Mouse (Mus musculus) heart, embryonic 14.5 days (tissue): ENCODE data around the gene Ahctf1. TPM values are rescaled to one million over a fixed set of nuclear protein-coding genes. Genes with fewer than 3 reads are reported as not detected.

ENCODE experiments used
- ATAC-seq: fragments of 200-750 bp; cut with Nextera tagmentation; 2 replicates; pipeline ENCODE4 v1.8.0; 2017; ENCODE audit warnings: low read depth, moderate TSS enrichment; ENCODE audit not compliant: insufficient number of reproducible peaks, insufficient read depth, low FRiP score
- H3K27ac ChIP-seq, 2 experiments: fragments of 200-500 bp in 1 of 2; fragments of 300-500 bp in 1 of 2; sonication (generic) in 1 of 2; replicated peaks in 1 of 2; 2 replicates each; pipeline ENCODE4 v1.5.1; 2012 to 2014; ENCODE audit warnings: low read depth in 2 of 2, low read length in 2 of 2, control low read depth in 1 of 2, mild to moderate bottlenecking in 1 of 2, mixed read lengths in 1 of 2; ENCODE audit not compliant: control insufficient read depth in 1 of 2, insufficient read depth in 1 of 2
- H3K27me3 ChIP-seq: fragments of 300-500 bp; sonication (generic); 2 replicates; pipeline ENCODE4 v1.6.1; 2014; ENCODE audit warnings: mild to moderate bottlenecking, low read length, control low read depth; ENCODE audit not compliant: control insufficient read depth, insufficient read depth
- H3K36me3 ChIP-seq: fragments of 300-500 bp; sonication (generic); 2 replicates; pipeline ENCODE4 v1.6.1; 2014; ENCODE audit warnings: mild to moderate bottlenecking, control low read depth, low read length, mixed read lengths; ENCODE audit not compliant: control insufficient read depth, insufficient read depth
- H3K4me1 ChIP-seq, 2 experiments: fragments of 200-500 bp in 1 of 2; fragments of 300-500 bp in 1 of 2; sonication (generic) in 1 of 2; 2 replicates each; pipeline ENCODE4 v1.6.1; 2012 to 2014; ENCODE audit warnings: low read length in 2 of 2, control low read depth in 1 of 2, mixed read lengths in 1 of 2; ENCODE audit not compliant: control insufficient read depth in 2 of 2, insufficient read depth in 2 of 2
- H3K4me2 ChIP-seq: fragments of 300-500 bp; sonication (generic); 2 replicates; pipeline ENCODE4 v1.6.1; 2014; ENCODE audit warnings: mild to moderate bottlenecking, low read length
- H3K4me3 ChIP-seq, 2 experiments: fragments of 200-500 bp in 1 of 2; fragments of 300-500 bp in 1 of 2; sonication (generic) in 1 of 2; 2 replicates each; pipeline ENCODE4 v1.5.1; 2012 to 2014; ENCODE audit warnings: low read length in 2 of 2, mild to moderate bottlenecking in 2 of 2, control low read depth in 1 of 2, low read depth in 1 of 2, moderate library complexity in 1 of 2; ENCODE audit not compliant: control insufficient read depth in 1 of 2, insufficient read depth in 1 of 2
- H3K9ac ChIP-seq: fragments of 300-500 bp; sonication (generic); 2 replicates; pipeline ENCODE4 v1.6.1; 2014; ENCODE audit warnings: mild to moderate bottlenecking, low read length
- H3K9me3 ChIP-seq: fragments of 300-500 bp; sonication (generic); 2 replicates; pipeline ENCODE4 v1.6.1; 2016; ENCODE audit warnings: low read length, control low read depth; ENCODE audit not compliant: control insufficient read depth
- WGBS: fragments of 180-500 bp; shearing (Covaris S2); extraction: QIAGEN DNeasy Blood & Tissue Kit; methylation state at CpG from one replicate; pipeline ENCODE4 v1.1.7; 2014; 5-methylcytosine and 5-hydroxymethylcytosine counted together
- polyA plus RNA-seq: library from polyadenylated mRNA; unstranded; fragments of >200 nt; fragmentation: Nextera tagmentation; extraction: Ambion mirVana; gene quantifications from 2 replicates; pipeline ENCODE4 v1.2.1, GENCODE M21; 2014

Gene Ahctf1
- polyA plus RNA-seq, 1 experiment from 2014 or later: 20.0 TPM

GRCm38 (mm10) chr1:179836426-179837404 lies 33.2 kb upstream of the Ahctf1 start:
- Histone ChIP-seq H3K27me3 (no peaks in the 10 kb centered on the region), H3K4me1 (no peaks in the 10 kb centered on the region), H3K4me2 (no peak overlapping the region), H3K36me3 (no peaks in the 10 kb centered on the region), H3K27ac (no peak overlapping the region), H3K9ac (no peak overlapping the region), H3K4me3 (no peak overlapping the region), H3K9me3 (peaks cover 12% of the 10 kb centered on the region)
- 80% methylated on average over 7 of the region's 7 CpGs for WGBS
- ATAC-seq: no peak

DNA sequence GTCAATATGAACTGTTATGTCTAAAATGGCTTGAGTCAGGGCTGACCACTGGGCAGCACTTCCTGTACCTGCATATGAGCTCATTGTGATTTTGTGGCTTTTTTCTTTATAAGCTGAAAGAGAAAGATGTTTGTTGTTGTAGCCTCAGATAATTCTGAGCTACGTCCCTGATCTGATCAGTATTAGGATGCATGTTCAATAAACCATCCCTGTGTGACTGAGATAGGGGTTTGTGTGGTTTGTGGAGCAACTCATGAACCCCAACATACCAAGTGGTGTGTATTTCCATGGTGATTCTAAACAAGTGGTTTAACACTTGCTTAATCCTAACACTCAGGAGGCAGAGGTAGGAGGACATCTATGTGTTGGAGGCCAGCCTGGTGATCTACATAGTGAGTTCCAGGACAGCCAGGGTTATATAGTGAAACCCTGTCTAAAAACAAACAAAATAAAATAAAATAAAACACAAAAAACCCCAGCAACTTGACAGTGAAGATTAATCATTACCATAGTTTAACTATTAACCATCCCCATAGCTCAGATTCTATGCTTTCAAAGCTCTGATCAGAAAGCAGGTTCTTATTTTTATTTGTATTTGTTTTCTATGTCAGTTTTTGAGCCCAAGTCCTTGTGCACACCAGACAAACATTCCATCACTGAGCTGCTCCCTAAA lies 32.4 kb upstream of the Ahctf1 start:
- H3K27ac ChIP-seq: no peak overlapping the region
- no peaks in the 10 kb centered on the region for H3K27me3 ChIP-seq
- no peak overlapping the region for H3K4me3 ChIP-seq
- H3K4me1 ChIP-seq: no peaks in the 10 kb centered on the region
- ATAC-seq: no peak
- peaks cover 12% of the 10 kb centered on the region for H3K9me3 ChIP-seq
- 88% methylated on average over 1 of the region's 1 CpGs for WGBS
- H3K4me2 ChIP-seq: no peak overlapping the region
- no peaks in the 10 kb centered on the region for H3K36me3 ChIP-seq
- H3K9ac ChIP-seq: no peak overlapping the region

GRCm38 (mm10) chr1:179833596-179833995 lies 30.1 kb upstream of the Ahctf1 start:
- H3K27me3 ChIP-seq: no peaks in the 10 kb centered on the region

GRCm38 (mm10) chr1:179832710-179833240 lies 29.3 kb upstream of the Ahctf1 start:
- WGBS: 50% methylated on average over 7 of the region's 7 CpGs
- no peak overlapping the region for H3K4me3 ChIP-seq

More at GRCm38 (mm10) chr1:179833596-179833995, 30.1 kb upstream of the Ahctf1 start:
- no peaks in the 10 kb centered on the region for H3K36me3 ChIP-seq
- no peak overlapping the region for H3K27ac ChIP-seq
- peaks cover 12% of the 10 kb centered on the region for H3K9me3 ChIP-seq
- H3K4me3 ChIP-seq: no peak overlapping the region
- no peak for ATAC-seq
- H3K4me1 ChIP-seq: 0 out of 4 replicates have a peak, but pooled peaks cover 0 to 2% of the 10 kb centered on the region in 2 experiments
- no peak overlapping the region for H3K9ac ChIP-seq
- H3K4me2 ChIP-seq: no peak overlapping the region
- WGBS: 94% methylated on average over 1 of the region's 1 CpGs

GRCm38 (mm10) chr1:179828900-179829299 lies 25.4 kb upstream of the Ahctf1 start:
- 50% methylated on average over 4 of the region's 4 CpGs for WGBS
- H3K9me3 ChIP-seq: no peaks in the 10 kb centered on the region
- H3K4me1 ChIP-seq: 0 out of 4 replicates have a peak, but pooled peaks cover 0 to 2% of the 10 kb centered on the region in 2 experiments
- no peaks in the 10 kb centered on the region for H3K27me3 ChIP-seq
- no peak overlapping the region for H3K4me3 ChIP-seq
- no peak overlapping the region for H3K27ac ChIP-seq
- no peak overlapping the region for H3K9ac ChIP-seq
- no peak for ATAC-seq
- H3K4me2 ChIP-seq: no peak overlapping the region
- H3K36me3 ChIP-seq: no peaks in the 10 kb centered on the region

More at GRCm38 (mm10) chr1:179832710-179833240, 29.3 kb upstream of the Ahctf1 start:
- Histone ChIP-seq H3K27ac (no peak overlapping the region), H3K4me1 (0 out of 4 replicates have a peak, but pooled peaks cover 0 to 2% of the 10 kb centered on the region in 2 experiments), H3K27me3 (no peaks in the 10 kb centered on the region), H3K9me3 (peaks cover 12% of the 10 kb centered on the region), H3K9ac (no peak overlapping the region), H3K36me3 (no peaks in the 10 kb centered on the region), H3K4me2 (no peak overlapping the region)
- no peak for ATAC-seq

DNA sequence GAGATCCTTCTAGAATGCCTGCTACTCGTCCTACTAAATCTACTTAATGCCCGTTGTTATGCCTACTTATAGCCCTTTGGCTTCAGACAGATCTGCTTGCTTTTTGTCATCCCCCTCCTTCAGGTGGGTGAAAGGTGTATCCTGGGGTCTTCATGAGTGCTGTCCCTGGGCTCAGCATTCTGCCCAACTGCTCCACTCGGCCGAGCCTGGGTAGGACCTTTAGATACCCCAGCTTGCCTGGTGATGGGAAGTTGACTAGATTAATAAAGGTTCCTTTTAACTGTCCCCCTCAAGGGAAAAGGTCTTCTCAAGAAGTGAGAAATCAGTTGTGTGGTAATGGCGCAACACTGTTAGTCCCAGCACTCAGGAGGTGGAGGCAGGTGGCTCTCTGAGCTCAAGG lies 24.6 kb upstream of the Ahctf1 start:
- H3K36me3 ChIP-seq: no peaks in the 10 kb centered on the region
- H3K9me3 ChIP-seq: no peaks in the 10 kb centered on the region
- WGBS: 88% methylated on average over 5 of the region's 5 CpGs
- no peak overlapping the region for H3K4me3 ChIP-seq
- H3K27ac ChIP-seq: no peak overlapping the region
- 0 out of 4 replicates have a peak, but pooled peaks cover 0 to 2% of the 10 kb centered on the region in 2 experiments for H3K4me1 ChIP-seq
- H3K4me2 ChIP-seq: no peak overlapping the region
- no peak for ATAC-seq
- no peak overlapping the region for H3K9ac ChIP-seq
- no peaks in the 10 kb centered on the region for H3K27me3 ChIP-seq

DNA sequence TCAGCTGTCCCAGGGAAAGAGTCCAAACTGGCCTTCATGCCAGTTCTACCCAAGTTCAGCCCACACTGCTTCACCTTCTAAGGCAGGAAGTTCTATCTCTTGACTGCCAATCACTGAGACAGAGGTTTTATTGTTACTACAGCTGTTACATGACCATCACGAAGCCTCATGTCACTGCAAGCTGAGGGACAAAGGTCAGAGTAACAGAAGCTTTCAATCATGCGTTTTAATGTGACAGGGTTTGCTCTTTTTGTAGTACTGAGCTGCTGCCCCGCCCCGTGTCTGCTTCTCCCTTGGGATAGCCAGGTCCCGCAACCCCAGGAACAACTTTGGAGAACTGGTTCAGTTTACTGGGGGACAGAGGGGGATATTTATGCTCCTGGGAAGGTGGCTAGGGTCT lies 21.1 kb upstream of the Ahctf1 start:
- no peak overlapping the region for H3K27ac ChIP-seq
- H3K9me3 ChIP-seq: 0 out of 2 replicates have a peak, but pooled peaks cover 5% of the 10 kb centered on the region
- no peak overlapping the region for H3K9ac ChIP-seq
- no peak for ATAC-seq
- no peaks in the 10 kb centered on the region for H3K36me3 ChIP-seq
- no peaks in the 10 kb centered on the region for H3K27me3 ChIP-seq
- H3K4me1 ChIP-seq: 0 out of 4 replicates have a peak, but pooled peaks cover 0 to 2% of the 10 kb centered on the region in 2 experiments
- WGBS: 74% methylated on average over 5 of the region's 5 CpGs
- H3K4me3 ChIP-seq: no peak overlapping the region
- no peak overlapping the region for H3K4me2 ChIP-seq
